Mouse (Mus musculus) MEL (cell line): ENCODE measurements at regions not wholly inside any gene's neighbourhood (a gene's known extent, or its start where the extent isn't known, plus 50 kb on each side); places are given as distances from the start of the nearest gene placed in this dataset.

ENCODE experiments used
- CTCF ChIP-seq, 3 experiments: IDR thresholded peaks in 2 of 3; conservative IDR thresholded peaks in 1 of 3; 2 replicates each; pipeline ENCODE4 v1.5.1; 2011 to 2012; ENCODE audit warnings: low read length in 3 of 3, low read depth in 2 of 3, mild to moderate bottlenecking in 2 of 3, improper control_type of control experiment in 1 of 3, inconsistent platforms in 1 of 3, mixed read lengths in 1 of 3, moderate library complexity in 1 of 3; ENCODE audit not compliant: control insufficient read depth in 1 of 3, insufficient read depth in 1 of 3, poor library complexity in 1 of 3, severe bottlenecking in 1 of 3
- E2F4 ChIP-seq: IDR thresholded peaks from 2 replicates; pipeline ENCODE4 v1.6.1; 2011; ENCODE audit warnings: low read depth, low read length, improper control_type of control experiment, borderline replicate concordance
- EP300 ChIP-seq, 2 experiments: IDR thresholded peaks; 2 replicates each; pipeline ENCODE4 v1.6.1; 2011; ENCODE audit warnings: improper control_type of control experiment in 2 of 2, low read length in 2 of 2, low read depth in 1 of 2, mild to moderate bottlenecking in 1 of 2
- GATA1 ChIP-seq: IDR thresholded peaks from 2 replicates; pipeline ENCODE4 v1.6.1; 2011; ENCODE audit warnings: low read depth, low read length, improper control_type of control experiment
- MXI1 ChIP-seq: IDR thresholded peaks from 2 replicates; pipeline ENCODE4 v1.6.1; 2011; ENCODE audit warnings: mild to moderate bottlenecking, low read depth, low read length, improper control_type of control experiment
- POLR2A ChIP-seq, 2 experiments: IDR thresholded peaks; 2 replicates each; pipeline ENCODE4 v1.6.1; 2011 to 2012; ENCODE audit warnings: low read length in 2 of 2, mild to moderate bottlenecking in 2 of 2, control low read depth in 1 of 2, improper control_type of control experiment in 1 of 2, low read depth in 1 of 2, moderate library complexity in 1 of 2; ENCODE audit not compliant: control insufficient read depth in 1 of 2, insufficient read depth in 1 of 2, poor library complexity in 1 of 2
- RAD21 ChIP-seq: IDR thresholded peaks from 2 replicates; pipeline ENCODE4 v1.6.1; 2011; ENCODE audit warnings: mild to moderate bottlenecking, low read depth, low read length, improper control_type of control experiment
- TAL1 ChIP-seq: IDR thresholded peaks from 2 replicates; pipeline ENCODE4 v1.6.1; 2012; ENCODE audit warnings: mild to moderate bottlenecking, inconsistent platforms, low read length, moderate library complexity, mixed read lengths
- TCF12 ChIP-seq: IDR thresholded peaks from 2 replicates; pipeline ENCODE4 v1.6.1; 2014; ENCODE audit warnings: low read depth, mild to moderate bottlenecking, inconsistent platforms, low read length, improper control_type of control experiment, moderate library complexity
- USF2 ChIP-seq, 2 experiments: IDR thresholded peaks; 2 replicates each; pipeline ENCODE4 v1.6.1; 2011 to 2012; ENCODE audit warnings: improper control_type of control experiment in 2 of 2, low read length in 2 of 2, borderline replicate concordance in 1 of 2, inconsistent platforms in 1 of 2, low read depth in 1 of 2, mild to moderate bottlenecking in 1 of 2; ENCODE audit not compliant: insufficient read depth in 1 of 2

DNA sequence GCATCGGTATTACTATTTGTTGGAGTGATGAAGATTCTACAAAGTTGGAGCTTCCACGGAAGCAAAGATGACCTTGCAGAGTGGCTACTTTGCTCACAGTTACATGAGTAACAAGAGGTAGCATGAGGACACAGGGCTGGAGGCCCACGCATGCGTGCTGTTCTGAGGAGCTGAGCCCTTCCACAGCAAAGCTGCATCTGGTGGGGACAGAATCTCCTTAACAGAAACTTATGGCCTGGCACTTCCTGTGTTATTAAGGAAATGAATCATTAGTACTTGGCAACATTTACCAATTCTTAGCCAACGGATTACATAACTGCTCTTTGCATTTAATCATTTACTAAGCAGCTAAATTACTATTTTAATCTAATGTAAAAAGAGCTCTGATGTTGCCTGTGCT, 160.8 kb upstream of the Apob start:
- no peak for TF ChIP-seq CTCF (IDR thresholded peaks at IDR 0.05 in 2 of 3, conservative IDR thresholded peaks at IDR 0.05 in 1 of 3; ENCODE audit: control insufficient read depth in 1 of 3, insufficient read depth in 1 of 3, low read depth in 2 of 3, low read length in 3 of 3, poor library complexity in 1 of 3, severe bottlenecking in 1 of 3)
- no peak for TF ChIP-seq TCF12
- no peak for TF ChIP-seq GATA1
- no peak for TF ChIP-seq TAL1
- no peak for TF ChIP-seq MXI1
- TF ChIP-seq USF2 (IDR thresholded peaks at IDR 0.05; ENCODE audit: borderline replicate concordance in 1 of 2, insufficient read depth in 1 of 2, low read depth in 1 of 2, low read length in 2 of 2): no peak
- no peak for TF ChIP-seq RAD21
- no peak for TF ChIP-seq POLR2A (IDR thresholded peaks at IDR 0.05; ENCODE audit: control insufficient read depth in 1 of 2, insufficient read depth in 1 of 2, low read depth in 1 of 2, low read length in 2 of 2, poor library complexity in 1 of 2)
- TF ChIP-seq E2F4: no peak
- no peak for TF ChIP-seq EP300 (IDR thresholded peaks at IDR 0.05; ENCODE audit: low read depth in 1 of 2, low read length in 2 of 2)
